Mouse (Mus musculus): ENCODE data around the gene Myh8. TPM values are rescaled to one million over a fixed set of nuclear protein-coding genes. Genes with fewer than 3 reads are reported as not detected.

Gene Myh8
- total and polyA plus RNA-seq, 3 experiments = not detected

GRCm38 (mm10) chr11:67253691-67254090 is 23.2 kb upstream of the Myh8 start:
- H3K9ac ChIP-seq (ENCODE audit: control insufficient read depth, low read depth, low read length, poor library complexity, severe bottlenecking) = no peak overlapping the region

GRCm38 (mm10) chr11:67257048-67257447 is 19.9 kb upstream of the Myh8 start:
- no peaks in the 10 kb centered on the region for H3K27me3 ChIP-seq (ENCODE audit: control insufficient read depth in 1 of 2, insufficient read depth in 2 of 2, low read length in 2 of 2)
- no peaks in the 10 kb centered on the region for H3K36me3 ChIP-seq (ENCODE audit: control insufficient read depth in 1 of 2, insufficient read depth in 2 of 2, low read length in 2 of 2)
- H3K4me1 ChIP-seq (ENCODE audit: control insufficient read depth in 1 of 2, insufficient read depth in 2 of 2, low read length in 2 of 2) = no peaks in the 10 kb centered on the region
- TF ChIP-seq HCFC1 (IDR thresholded peaks at IDR 0.05; ENCODE audit: low read depth, low read length) = no peak
- no peak for TF ChIP-seq POLR2AphosphoS2 (IDR thresholded peaks at IDR 0.05; ENCODE audit: low read length)
- no peak for TF ChIP-seq MYC (IDR thresholded peaks at IDR 0.05; ENCODE audit: low read depth, low read length)
- no peak for TF ChIP-seq ETS1 (IDR thresholded peaks at IDR 0.05; ENCODE audit: low read depth, low read length)
- no peak for TF ChIP-seq UBTF (IDR thresholded peaks at IDR 0.05; ENCODE audit: borderline replicate concordance, insufficient read depth, low read depth, low read length)
- no peak for TF ChIP-seq TAL1 (IDR thresholded peaks at IDR 0.05; ENCODE audit: low read length)
- no peak for TF ChIP-seq ELF1 (IDR thresholded peaks at IDR 0.05; ENCODE audit: low read depth, low read length)
- TF ChIP-seq RCOR1 (IDR thresholded peaks at IDR 0.05; ENCODE audit: low read depth, low read length) = no peak
- no peak for TF ChIP-seq GABPA (IDR thresholded peaks at IDR 0.05; ENCODE audit: low read depth, low read length)
- no peak for TF ChIP-seq KAT2A (conservative IDR thresholded peaks at IDR 0.05; ENCODE audit: low read depth, low read length)
- TF ChIP-seq CHD1 (IDR thresholded peaks at IDR 0.05; ENCODE audit: low read depth, low read length) = no peak
- TF ChIP-seq SMC3 (IDR thresholded peaks at IDR 0.05; ENCODE audit: low read depth, low read length) = no peak
- no peak for TF ChIP-seq CHD2 (IDR thresholded peaks at IDR 0.05; ENCODE audit: low read length)
- no peak for TF ChIP-seq MYB (IDR thresholded peaks at IDR 0.05; ENCODE audit: low read depth, low read length)
- TF ChIP-seq EP300 (IDR thresholded peaks at IDR 0.05; ENCODE audit: low read depth in 1 of 2, low read length in 2 of 2) = no peak
- TF ChIP-seq POLR2A (IDR thresholded peaks at IDR 0.05; ENCODE audit: control insufficient read depth in 1 of 2, insufficient read depth in 1 of 2, low read depth in 1 of 2, low read length in 2 of 2, poor library complexity in 1 of 2) = no peak
- no peak for TF ChIP-seq MAFK (IDR thresholded peaks at IDR 0.05; ENCODE audit: borderline replicate concordance, low read depth, low read length)
- TF ChIP-seq ZKSCAN1 (IDR thresholded peaks at IDR 0.05; ENCODE audit: low read depth, low read length) = no peak
- no peaks in the 10 kb centered on the region for H3K79me2 ChIP-seq (ENCODE audit: control insufficient read depth, insufficient read depth, low read length, poor library complexity)
- no peak overlapping the region for H3K27ac ChIP-seq (ENCODE audit: control insufficient read depth, low read depth, low read length)
- H3K4me3 ChIP-seq (ENCODE audit: control insufficient read depth in 1 of 2, insufficient read depth in 1 of 2, low read depth in 2 of 2, low read length in 2 of 2) = no peak overlapping the region
- H3K9ac ChIP-seq (ENCODE audit: control insufficient read depth, low read depth, low read length, poor library complexity, severe bottlenecking) = no peak overlapping the region
- DNase-seq (ENCODE audit: low read depth, low spot score) = no peak
- no peaks in the 10 kb centered on the region for H3K9me3 ChIP-seq (replicated peaks; ENCODE audit: insufficient read depth, low read length)

More at GRCm38 (mm10) chr11:67253691-67254090, 23.2 kb upstream of the Myh8 start:
- H3K27me3 ChIP-seq (ENCODE audit: control insufficient read depth in 1 of 2, insufficient read depth in 2 of 2, low read length in 2 of 2) = no peaks in the 10 kb centered on the region
- H3K27ac ChIP-seq (ENCODE audit: control insufficient read depth, low read depth, low read length) = no peak overlapping the region
- no peaks in the 10 kb centered on the region for H3K36me3 ChIP-seq (ENCODE audit: control insufficient read depth in 1 of 2, insufficient read depth in 2 of 2, low read length in 2 of 2)
- DNase-seq (ENCODE audit: low read depth, low spot score) = no peak
- no peak overlapping the region for H3K4me3 ChIP-seq (ENCODE audit: control insufficient read depth in 1 of 2, insufficient read depth in 1 of 2, low read depth in 2 of 2, low read length in 2 of 2)
- H3K9me3 ChIP-seq (replicated peaks; ENCODE audit: insufficient read depth, low read length) = no peaks in the 10 kb centered on the region
- TF ChIP-seq POLR2A (IDR thresholded peaks at IDR 0.05; ENCODE audit: control insufficient read depth in 1 of 2, insufficient read depth in 1 of 2, low read depth in 1 of 2, low read length in 2 of 2, poor library complexity in 1 of 2) = no peak
- H3K4me1 ChIP-seq (ENCODE audit: control insufficient read depth in 1 of 2, insufficient read depth in 2 of 2, low read length in 2 of 2) = no peaks in the 10 kb centered on the region
- H3K79me2 ChIP-seq (ENCODE audit: control insufficient read depth, insufficient read depth, low read length, poor library complexity) = no peaks in the 10 kb centered on the region
